Mouse (Mus musculus) olfactory bulb, adult 2 months (tissue): ENCODE results near the gene Cyp2d10.

Experiments used
- CTCF ChIP-seq: fragments of 200-500 bp; IDR thresholded peaks from 2 replicates; pipeline ENCODE4 v1.5.1; 2012; ENCODE audit warnings: low read depth, mild to moderate bottlenecking, low read length, moderate library complexity; ENCODE audit not compliant: insufficient read depth
- POLR2A ChIP-seq: fragments of 200-500 bp; IDR thresholded peaks from 2 replicates; pipeline ENCODE4 v1.6.1; 2012; ENCODE audit warnings: mild to moderate bottlenecking, low read depth, low read length, moderate library complexity; ENCODE audit not compliant: insufficient read depth

- TF ChIP-seq POLR2A: no peak
- no peak for TF ChIP-seq CTCF
Measured at GRCm38 (mm10) chr15:82379871-82380713, 26.9 kb downstream of the Cyp2d10 start, which contains the start of gene Cyp2d22.
